Mouse (Mus musculus): ENCODE measurements at regions not wholly inside any gene's neighbourhood (a gene's known extent, or its start where the extent isn't known, plus 50 kb on each side); places are given as distances from the start of the nearest gene placed in this dataset.
A peak's percentile ranks its signal among the peaks of the same experiment; 100 is the strongest.

DNA sequence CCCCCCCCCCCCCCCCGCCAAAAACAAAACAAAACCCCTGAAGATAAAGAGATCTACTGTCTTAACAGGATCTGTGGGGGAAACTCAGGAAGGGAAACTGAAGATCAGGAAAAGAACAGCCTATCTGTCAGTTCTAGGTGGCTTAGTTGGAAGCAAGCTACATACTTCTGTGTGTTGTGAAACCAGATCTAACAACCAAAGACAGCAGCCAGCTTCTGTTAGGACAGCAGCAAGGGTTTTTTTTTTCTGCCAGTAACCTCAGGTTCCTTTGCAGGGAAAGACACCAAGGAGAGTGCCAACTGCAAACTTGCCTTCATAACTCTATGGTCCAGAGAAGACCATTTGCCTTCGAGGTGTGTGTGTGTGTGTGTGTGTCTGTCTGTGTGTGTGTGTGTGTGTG, 261.2 kb downstream of the Bcl11a start:
- DNase-seq (no peak), ATAC-seq (ENCODE audit: low FRiP score, low TSS enrichment) (no peak)
- no peak overlapping the region for H3K27ac ChIP-seq (replicated peaks; ENCODE audit: low read depth, low read length)
- no peaks in the 10 kb centered on the region for H3K27me3 ChIP-seq (ENCODE audit: control insufficient read depth, insufficient read depth, low read length)
- H3K4me1 ChIP-seq (ENCODE audit: control insufficient read depth, insufficient read depth, low read length): no peaks in the 10 kb centered on the region
- WGBS: 54% methylated on average over 2 of the region's 2 CpGs
- no peak overlapping the region for H3K9ac ChIP-seq (replicated peaks; ENCODE audit: low read length)
- no peaks in the 10 kb centered on the region for H3K36me3 ChIP-seq (ENCODE audit: control insufficient read depth, insufficient read depth, low read length)
- H3K4me3 ChIP-seq (replicated peaks; ENCODE audit: low read depth, low read length): no peak overlapping the region
- H3K9me3 ChIP-seq (ENCODE audit: control insufficient read depth, low read length): no peaks in the 10 kb centered on the region
- H3K4me2 ChIP-seq (ENCODE audit: low read length): no peak overlapping the region

GRCm38 (mm10) chr11:24340677-24341076, 262.8 kb downstream of the Bcl11a start:
- H3K27ac ChIP-seq (replicated peaks; ENCODE audit: low read depth, low read length): no peak overlapping the region
- no peak overlapping the region for H3K4me2 ChIP-seq (ENCODE audit: low read length)
- ATAC-seq (ENCODE audit: low FRiP score, low TSS enrichment) (no peak), DNase-seq (no peak)
- no peaks in the 10 kb centered on the region for H3K27me3 ChIP-seq (ENCODE audit: control insufficient read depth, insufficient read depth, low read length)
- H3K4me3 ChIP-seq (replicated peaks; ENCODE audit: low read depth, low read length): no peak overlapping the region
- H3K36me3 ChIP-seq (ENCODE audit: control insufficient read depth, insufficient read depth, low read length): no peaks in the 10 kb centered on the region
- WGBS: 85% methylated on average over 2 of the region's 2 CpGs
- no peaks in the 10 kb centered on the region for H3K4me1 ChIP-seq (ENCODE audit: control insufficient read depth, insufficient read depth, low read length)
- no peaks in the 10 kb centered on the region for H3K9me3 ChIP-seq (ENCODE audit: control insufficient read depth, low read length)
- no peak overlapping the region for H3K9ac ChIP-seq (replicated peaks; ENCODE audit: low read length)

GRCm38 (mm10) chr11:24341650-24342049, 263.8 kb downstream of the Bcl11a start:
- H3K36me3 ChIP-seq (ENCODE audit: control insufficient read depth, insufficient read depth, low read length): no peaks in the 10 kb centered on the region
- DNase-seq (no peak), ATAC-seq (ENCODE audit: low FRiP score, low TSS enrichment) (no peak)
- H3K27ac ChIP-seq (replicated peaks; ENCODE audit: low read depth, low read length): no peak overlapping the region
- WGBS: 73% methylated on average over 3 of the region's 3 CpGs
- no peak overlapping the region for H3K9ac ChIP-seq (replicated peaks; ENCODE audit: low read length)
- H3K9me3 ChIP-seq (ENCODE audit: control insufficient read depth, low read length): no peaks in the 10 kb centered on the region
- H3K4me3 ChIP-seq (replicated peaks; ENCODE audit: low read depth, low read length): no peak overlapping the region
- no peak overlapping the region for H3K4me2 ChIP-seq (ENCODE audit: low read length)
- peaks cover 2% of the 10 kb centered on the region; the same call in 1 of the 2 replicates for H3K4me1 ChIP-seq (ENCODE audit: control insufficient read depth, insufficient read depth, low read length)
- H3K27me3 ChIP-seq (ENCODE audit: control insufficient read depth, insufficient read depth, low read length): no peaks in the 10 kb centered on the region

DNA sequence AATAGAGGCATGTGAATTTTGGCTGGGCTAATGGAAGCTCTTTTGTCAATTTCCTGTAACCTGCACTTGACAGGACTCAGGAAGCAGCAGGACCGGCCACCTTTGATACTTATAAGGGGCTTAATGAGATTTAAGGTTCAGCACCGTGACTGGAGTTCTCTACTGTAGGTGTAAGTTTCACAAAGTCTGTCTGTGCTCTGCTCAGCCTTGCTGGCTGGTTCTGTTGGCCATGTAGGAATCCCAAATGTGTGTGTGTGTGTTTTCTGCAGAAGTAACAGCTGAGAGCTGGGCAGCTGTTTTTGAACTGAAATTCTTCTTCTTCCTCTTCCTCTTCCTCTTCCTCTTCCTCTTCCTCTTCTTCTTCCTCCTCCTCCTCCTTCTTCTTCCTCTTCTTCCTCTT, 264.3 kb downstream of the Bcl11a start:
- Histone ChIP-seq H3K27me3 (ENCODE audit: control insufficient read depth, insufficient read depth, low read length) (no peaks in the 10 kb centered on the region), H3K4me1 (ENCODE audit: control insufficient read depth, insufficient read depth, low read length) (peaks cover 7% of the 10 kb centered on the region), H3K27ac (replicated peaks; ENCODE audit: low read depth, low read length) (no peak overlapping the region), H3K4me3 (replicated peaks; ENCODE audit: low read depth, low read length) (no peak overlapping the region), H3K9me3 (ENCODE audit: control insufficient read depth, low read length) (no peaks in the 10 kb centered on the region), H3K4me2 (ENCODE audit: low read length) (no peak overlapping the region), H3K9ac (replicated peaks; ENCODE audit: low read length) (no peak overlapping the region), H3K36me3 (ENCODE audit: control insufficient read depth, insufficient read depth, low read length) (no peaks in the 10 kb centered on the region)
- 37% methylated on average over 2 of the region's 2 CpGs for WGBS
- no peak for DNase-seq
- no peak for ATAC-seq (ENCODE audit: low FRiP score, low TSS enrichment)

- 86% methylated on average over 2 of the region's 2 CpGs for WGBS
- ATAC-seq (ENCODE audit: low FRiP score, low TSS enrichment) (no peak), DNase-seq (no peak)
These were observed 264.9 kb downstream of the Bcl11a start for GRCm38 (mm10) chr11:24342732-24343131.

GRCm38 (mm10) chr11:24347225-24347624, 269.4 kb downstream of the Bcl11a start:
- Histone ChIP-seq H3K9ac (replicated peaks; ENCODE audit: low read length) (no peak overlapping the region), H3K4me3 (replicated peaks; ENCODE audit: low read depth, low read length) (no peak overlapping the region), H3K27me3 (ENCODE audit: control insufficient read depth, insufficient read depth, low read length) (no peaks in the 10 kb centered on the region), H3K36me3 (ENCODE audit: control insufficient read depth, insufficient read depth, low read length) (no peaks in the 10 kb centered on the region), H3K27ac (replicated peaks; ENCODE audit: low read depth, low read length) (no peak overlapping the region), H3K4me2 (ENCODE audit: low read length) (no peak overlapping the region), H3K9me3 (ENCODE audit: control insufficient read depth, low read length) (no peaks in the 10 kb centered on the region), H3K4me1 (ENCODE audit: control insufficient read depth, insufficient read depth, low read length) (peaks cover 19% of the 10 kb centered on the region)
- 23% methylated on average over 12 of the region's 12 CpGs for WGBS
- DNase-seq: peak; percentile 53
- ATAC-seq (ENCODE audit: low FRiP score, low TSS enrichment): no peak

More at GRCm38 (mm10) chr11:24342732-24343131, 264.9 kb downstream of the Bcl11a start:
- no peak overlapping the region for H3K27ac ChIP-seq (replicated peaks; ENCODE audit: low read depth, low read length)
- H3K4me2 ChIP-seq (ENCODE audit: low read length): no peak overlapping the region
- H3K9me3 ChIP-seq (ENCODE audit: control insufficient read depth, low read length): no peaks in the 10 kb centered on the region
- no peak overlapping the region for H3K4me3 ChIP-seq (replicated peaks; ENCODE audit: low read depth, low read length)
- peaks cover 11% of the 10 kb centered on the region for H3K4me1 ChIP-seq (ENCODE audit: control insufficient read depth, insufficient read depth, low read length)
- no peak overlapping the region for H3K9ac ChIP-seq (replicated peaks; ENCODE audit: low read length)
- no peaks in the 10 kb centered on the region for H3K36me3 ChIP-seq (ENCODE audit: control insufficient read depth, insufficient read depth, low read length)
- H3K27me3 ChIP-seq (ENCODE audit: control insufficient read depth, insufficient read depth, low read length): no peaks in the 10 kb centered on the region

GRCm38 (mm10) chr11:24348741-24349140, 270.9 kb downstream of the Bcl11a start:
- DNase-seq: no peak
- peaks cover 19% of the 10 kb centered on the region for H3K4me1 ChIP-seq (ENCODE audit: control insufficient read depth, insufficient read depth, low read length)
- no peaks in the 10 kb centered on the region for H3K36me3 ChIP-seq (ENCODE audit: control insufficient read depth, insufficient read depth, low read length)
- H3K9ac ChIP-seq (replicated peaks; ENCODE audit: low read length): no peak overlapping the region
- H3K4me3 ChIP-seq (replicated peaks; ENCODE audit: low read depth, low read length): no peak overlapping the region
- no peaks in the 10 kb centered on the region for H3K27me3 ChIP-seq (ENCODE audit: control insufficient read depth, insufficient read depth, low read length)
- ATAC-seq (ENCODE audit: low FRiP score, low TSS enrichment): no peak
- H3K4me2 ChIP-seq (ENCODE audit: low read length): no peak overlapping the region
- H3K27ac ChIP-seq (replicated peaks; ENCODE audit: low read depth, low read length): no peak overlapping the region
- no peaks in the 10 kb centered on the region for H3K9me3 ChIP-seq (ENCODE audit: control insufficient read depth, low read length)
- 75% methylated on average over 4 of the region's 4 CpGs for WGBS

GRCm38 (mm10) chr11:24349967-24350643, 272.2 kb downstream of the Bcl11a start:
- ATAC-seq (ENCODE audit: low FRiP score, low TSS enrichment) (peak; percentile 50; the same call in 1 of the 2 replicates), DNase-seq (peak; percentile 75)
- no peaks in the 10 kb centered on the region for H3K27me3 ChIP-seq (ENCODE audit: control insufficient read depth, insufficient read depth, low read length)
- no peak overlapping the region for H3K4me2 ChIP-seq (ENCODE audit: low read length)
- H3K9me3 ChIP-seq (ENCODE audit: control insufficient read depth, low read length): no peaks in the 10 kb centered on the region
- 14% methylated on average over 10 of the region's 10 CpGs for WGBS
- H3K9ac ChIP-seq (replicated peaks; ENCODE audit: low read length): no peak overlapping the region
- H3K4me1 ChIP-seq (ENCODE audit: control insufficient read depth, insufficient read depth, low read length): peaks cover 19% of the 10 kb centered on the region
- H3K36me3 ChIP-seq (ENCODE audit: control insufficient read depth, insufficient read depth, low read length): no peaks in the 10 kb centered on the region
- H3K27ac ChIP-seq (replicated peaks; ENCODE audit: low read depth, low read length): no peak overlapping the region
- H3K4me3 ChIP-seq (replicated peaks; ENCODE audit: low read depth, low read length): no peak overlapping the region

DNA sequence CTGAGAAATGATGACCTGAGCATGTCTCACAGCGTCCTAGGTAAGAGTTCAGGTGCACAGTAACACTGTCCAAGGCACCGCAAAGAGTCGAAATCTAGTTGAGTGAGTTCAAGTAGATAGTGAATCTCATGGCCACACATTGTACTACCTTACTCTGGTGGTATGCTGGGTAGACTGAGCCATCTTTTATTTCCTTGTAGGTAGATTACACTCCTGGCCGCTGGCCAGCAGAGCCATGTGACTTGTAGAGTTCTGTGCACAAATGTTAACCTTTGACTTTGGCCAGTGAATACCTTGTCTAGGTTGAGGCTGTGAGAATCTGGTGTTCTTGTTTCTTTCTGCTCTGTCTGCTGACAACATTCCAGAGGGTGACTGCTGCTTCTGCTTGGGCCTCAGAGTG, 273.0 kb downstream of the Bcl11a start:
- H3K4me3 ChIP-seq (replicated peaks; ENCODE audit: low read depth, low read length): no peak overlapping the region
- H3K27me3 ChIP-seq (ENCODE audit: control insufficient read depth, insufficient read depth, low read length): no peaks in the 10 kb centered on the region
- H3K27ac ChIP-seq (replicated peaks; ENCODE audit: low read depth, low read length): no peak overlapping the region
- H3K9me3 ChIP-seq (ENCODE audit: control insufficient read depth, low read length): no peaks in the 10 kb centered on the region
- 93% methylated on average over 4 of the region's 4 CpGs for WGBS
- no peaks in the 10 kb centered on the region for H3K36me3 ChIP-seq (ENCODE audit: control insufficient read depth, insufficient read depth, low read length)
- DNase-seq (no peak), ATAC-seq (ENCODE audit: low FRiP score, low TSS enrichment) (no peak)
- no peak overlapping the region for H3K4me2 ChIP-seq (ENCODE audit: low read length)
- peaks cover 19% of the 10 kb centered on the region for H3K4me1 ChIP-seq (ENCODE audit: control insufficient read depth, insufficient read depth, low read length)
- H3K9ac ChIP-seq (replicated peaks; ENCODE audit: low read length): no peak overlapping the region
